ENCODE assay signal across 8 mouse cellular contexts in genomic region chr16:92423363-92423762, GRCm38 (mm10). TPM values are rescaled to one million over a fixed set of nuclear protein-coding genes. Genes with fewer than 3 reads are reported as not detected.
DNase-seq lines count a peak whose midpoint lies in the region; ATAC-seq lines count a peak whose summit lies in the region.

No protein-coding gene starts in this region.

- no peak overlapping the region for H3K9ac ChIP-seq in midbrain, embryonic 16.5 days (ENCODE audit: low read depth, low read length)
- peak overlapping the region; percentile 56 for H3K9ac ChIP-seq in heart, embryonic 16.5 days (ENCODE audit: low read length)
- H3K9ac ChIP-seq in limb, embryonic 13.5 days: 0 out of 2 replicates have a peak overlapping the region, but pooled peaks have one; percentile 46

- H3K27ac ChIP-seq in midbrain, embryonic 10.5 days (replicated peaks): 0 out of 2 replicates have a peak overlapping the region, but pooled peaks have one; percentile 13
- H3K27ac ChIP-seq in midbrain, embryonic 16.5 days (ENCODE audit: low read length): no peak overlapping the region
- H3K27ac ChIP-seq in heart, embryonic 16.5 days (ENCODE audit: low read length): peak overlapping the region; percentile 68
- H3K27ac ChIP-seq in limb, embryonic 13.5 days: peak overlapping the region; percentile 92

- H3K4me2 ChIP-seq in midbrain, embryonic 16.5 days (ENCODE audit: low read length): no peak overlapping the region
- H3K4me2 ChIP-seq in heart, embryonic 16.5 days (ENCODE audit: low read depth, low read length): no peak overlapping the region
- H3K4me2 ChIP-seq in limb, embryonic 13.5 days (replicated peaks): peak overlapping the region; percentile 53

- peaks cover 33% of the 10 kb centered on the region for H3K4me1 ChIP-seq in midbrain, embryonic 10.5 days
- peaks cover 3% of the 10 kb centered on the region; the same call in 1 of the 2 replicates for H3K4me1 ChIP-seq in midbrain, embryonic 16.5 days (ENCODE audit: control insufficient read depth, insufficient read depth, low read length)
- peaks cover 59% of the 10 kb centered on the region for H3K4me1 ChIP-seq in heart, embryonic 16.5 days (ENCODE audit: control insufficient read depth, insufficient read depth, low read length)
- peaks cover 60% of the 10 kb centered on the region for H3K4me1 ChIP-seq in limb, embryonic 13.5 days

- no peaks in the 10 kb centered on the region for H3K9me3 ChIP-seq in midbrain, embryonic 10.5 days (replicated peaks)
- no peaks in the 10 kb centered on the region for H3K9me3 ChIP-seq in midbrain, embryonic 16.5 days (replicated peaks; ENCODE audit: control insufficient read depth, low read length, poor library complexity, severe bottlenecking)
- no peaks in the 10 kb centered on the region for H3K9me3 ChIP-seq in heart, embryonic 16.5 days (replicated peaks; ENCODE audit: control insufficient read depth, low read length)
- H3K9me3 ChIP-seq in limb, embryonic 13.5 days: no peaks in the 10 kb centered on the region

- 63% methylated on average over 10 of the region's 10 CpGs for WGBS in midbrain, embryonic 10.5 days
- 58% methylated on average over 10 of the region's 10 CpGs for WGBS in midbrain, embryonic 16.5 days
- WGBS in heart, embryonic 16.5 days: 51% methylated on average over 10 of the region's 10 CpGs
- 18% methylated on average over 10 of the region's 10 CpGs for WGBS in limb, embryonic 13.5 days

- H3K36me3 ChIP-seq in midbrain, embryonic 10.5 days: no peaks in the 10 kb centered on the region
- no peaks in the 10 kb centered on the region for H3K36me3 ChIP-seq in midbrain, embryonic 16.5 days (ENCODE audit: control insufficient read depth, insufficient read depth, low read length)
- no peaks in the 10 kb centered on the region for H3K36me3 ChIP-seq in heart, embryonic 16.5 days (ENCODE audit: control insufficient read depth, insufficient read depth)
- no peaks in the 10 kb centered on the region for H3K36me3 ChIP-seq in limb, embryonic 13.5 days

- peak; percentile 40 to 50 for DNase-seq in cerebellum, postnatal 14 days
- DNase-seq in cerebellum, adult 9-11 months: no peak
- DNase-seq in midbrain, embryonic 10.5 days (ENCODE audit: low spot score): no peak
- DNase-seq in lung, postnatal 25 days (ENCODE audit: low spot score): no peak
- DNase-seq in ovary, postnatal 10 days (ENCODE audit: low spot score): no peak

- H3K27me3 ChIP-seq in midbrain, embryonic 10.5 days (ENCODE audit: low read depth, poor library complexity, severe bottlenecking): no peaks in the 10 kb centered on the region
- no peaks in the 10 kb centered on the region for H3K27me3 ChIP-seq in midbrain, embryonic 16.5 days (ENCODE audit: control insufficient read depth, insufficient read depth, low read depth, low read length)
- no peaks in the 10 kb centered on the region for H3K27me3 ChIP-seq in heart, embryonic 16.5 days (ENCODE audit: control insufficient read depth, insufficient read depth, low read length)
- 0 out of 2 replicates have a peak, but pooled peaks cover 4% of the 10 kb centered on the region for H3K27me3 ChIP-seq in limb, embryonic 13.5 days

- no peak overlapping the region for H3K4me3 ChIP-seq in midbrain, embryonic 10.5 days
- H3K4me3 ChIP-seq in midbrain, embryonic 16.5 days (ENCODE audit: low read depth, low read length): no peak overlapping the region
- H3K4me3 ChIP-seq in heart, embryonic 16.5 days (ENCODE audit: low read length): no peak overlapping the region
- H3K4me3 ChIP-seq in limb, embryonic 13.5 days: peak overlapping the region; percentile 16; the same call in 1 of the 2 replicates

- no peak for ATAC-seq in midbrain, embryonic 16.5 days
- ATAC-seq in heart, embryonic 16.5 days (replicated peaks; ENCODE audit: extremely low read depth, insufficient read depth, low FRiP score): no peak
- peak; percentile 60 for ATAC-seq in limb, embryonic 13.5 days (ENCODE audit: low FRiP score, low read depth)

RNA-seq across cellular contexts. Expression of gene Rcan1, which starts 47.3 kb away (rescaled TPM):
- polyA plus RNA-seq in midbrain, embryonic 10.5 days (2016; fragmentation: Nextera tagmentation; extraction: Ambion mirVana): 38.8 and 40.6 TPM in 2 replicates
- 76.3 and 80.8 TPM in 2 replicates for polyA plus RNA-seq in midbrain, embryonic 16.5 days (2015; fragmentation: Nextera tagmentation; extraction: Ambion mirVana)
- polyA plus RNA-seq in heart, embryonic 16.5 days (2015; fragmentation: Nextera tagmentation; extraction: Ambion mirVana): 80.7 and 89.2 TPM in 2 replicates
- polyA plus RNA-seq in limb, embryonic 13.5 days (2015; fragmentation: Nextera tagmentation; extraction: Ambion mirVana): 33.7 and 35.8 TPM in 2 replicates

Comparison
In these comparisons a context has a peak if more than half of its experiments do, and no peak if none do; other contexts are left out.
1. DNase-seq: peak in cerebellum, postnatal 14 days (2 of 2); none in cerebellum, adult 9-11 months (single experiment), midbrain, embryonic 10.5 days (single experiment), lung, postnatal 25 days (single experiment) and ovary, postnatal 10 days (single experiment).